ENCODE assay signal across 8 mouse cellular contexts in the genomic region with DNA sequence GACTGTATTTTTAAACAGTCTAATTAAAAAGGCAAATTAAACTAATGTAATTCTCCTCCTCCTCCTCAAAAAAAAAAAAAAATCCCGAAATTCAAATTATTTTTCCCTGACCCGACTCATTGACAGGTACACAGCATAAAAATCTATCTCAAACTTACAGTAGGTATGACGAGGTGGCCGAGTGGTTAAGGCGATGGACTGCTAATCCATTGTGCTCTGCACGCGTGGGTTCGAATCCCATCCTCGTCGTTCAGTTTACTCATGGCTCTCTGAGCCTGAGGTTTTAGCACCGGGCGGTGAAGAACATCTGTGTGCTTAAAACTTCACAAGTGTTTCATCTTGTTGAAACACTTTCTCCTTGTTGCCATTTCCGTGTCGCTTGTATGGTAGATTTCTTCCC. TPM values are rescaled to one million over a fixed set of nuclear protein-coding genes. Genes with fewer than 3 reads are reported as not detected.
DNase-seq lines count a peak whose midpoint lies in the region; ATAC-seq and TF ChIP-seq lines count a peak whose summit lies in the region.

No protein-coding gene starts in this region.

- no peak overlapping the region for H3K27ac ChIP-seq in CH12.LX (ENCODE audit: insufficient read depth, low read depth)
- no peak overlapping the region for H3K27ac ChIP-seq in forebrain, embryonic 15.5 days (replicated peaks)
- no peak overlapping the region for H3K27ac ChIP-seq in hindbrain, embryonic 10.5 days
- H3K27ac ChIP-seq in lung, embryonic 15.5 days: no peak overlapping the region

- TF ChIP-seq RAD21 in CH12.LX (IDR thresholded peaks at IDR 0.05; ENCODE audit: low read depth, low read length): no peak

- no peak for TF ChIP-seq POLR2A in CH12.LX (IDR thresholded peaks at IDR 0.05; ENCODE audit: low read depth, low read length)

- H3K27me3 ChIP-seq in CH12.LX (replicated peaks): no peaks in the 10 kb centered on the region
- H3K27me3 ChIP-seq in forebrain, embryonic 15.5 days: no peaks in the 10 kb centered on the region
- H3K27me3 ChIP-seq in hindbrain, embryonic 10.5 days (ENCODE audit: insufficient read depth, poor library complexity, severe bottlenecking): no peaks in the 10 kb centered on the region
- no peaks in the 10 kb centered on the region for H3K27me3 ChIP-seq in lung, embryonic 15.5 days

- H3K9ac ChIP-seq in CH12.LX (ENCODE audit: insufficient read depth, low read depth): peak overlapping the region; percentile 19; the same call in 1 of the 2 replicates
- H3K9ac ChIP-seq in forebrain, embryonic 15.5 days (replicated peaks): no peak overlapping the region
- H3K9ac ChIP-seq in lung, embryonic 15.5 days: no peak overlapping the region

- no peaks in the 10 kb centered on the region for H3K36me3 ChIP-seq in CH12.LX (replicated peaks in 1 of 2; ENCODE audit: control insufficient read depth in 1 of 2, insufficient read depth in 1 of 2, low read length in 1 of 2)
- H3K36me3 ChIP-seq in forebrain, embryonic 15.5 days: no peaks in the 10 kb centered on the region
- H3K36me3 ChIP-seq in hindbrain, embryonic 10.5 days: no peaks in the 10 kb centered on the region
- H3K36me3 ChIP-seq in lung, embryonic 15.5 days: no peaks in the 10 kb centered on the region

- H3K79me2 ChIP-seq in CH12.LX (replicated peaks; ENCODE audit: control insufficient read depth, extremely low read depth, insufficient read depth, poor library complexity, severe bottlenecking): no peaks in the 10 kb centered on the region

- dilution Hi-C loops in CH12.LX (cut with MboI; ENCODE audit: extremely low pct_ligation_motif_present, extremely low pct_unique_long_range_greater_than_20kb, low sequenced_read_pairs): no loop called here

- no peak for ATAC-seq in forebrain, embryonic 15.5 days (replicated peaks)
- ATAC-seq in lung, embryonic 15.5 days (ENCODE audit: borderline replicate concordance, extremely low read depth, low FRiP score, low TSS enrichment): no peak

- TF ChIP-seq CTCF in CH12.LX (conservative IDR thresholded peaks at IDR 0.05 in 1 of 2, IDR thresholded peaks at IDR 0.05 in 1 of 2; ENCODE audit: low read depth in 2 of 2, low read length in 2 of 2): no peak

- H3K9me3 ChIP-seq in CH12.LX (replicated peaks; ENCODE audit: low read length): no peaks in the 10 kb centered on the region
- H3K9me3 ChIP-seq in forebrain, embryonic 15.5 days: no peaks in the 10 kb centered on the region
- H3K9me3 ChIP-seq in hindbrain, embryonic 10.5 days: no peaks in the 10 kb centered on the region
- H3K9me3 ChIP-seq in lung, embryonic 15.5 days: no peaks in the 10 kb centered on the region

- 1% methylated on average over 14 of the region's 14 CpGs for WGBS in forebrain, embryonic 15.5 days
- under 1% methylated on average over 14 of the region's 14 CpGs for WGBS in hindbrain, embryonic 10.5 days
- WGBS in lung, embryonic 15.5 days: under 1% methylated on average over 14 of the region's 14 CpGs

- no peak for TF ChIP-seq EP300 in CH12.LX (IDR thresholded peaks at IDR 0.05; ENCODE audit: low read length)

- DNase-seq in CH12.LX (ENCODE audit: extremely low read depth): peak; percentile 85
- DNase-seq in adrenal gland, postnatal 36 days: peak; percentile 81 to 84
- peak; percentile 79 for DNase-seq in hindbrain, embryonic 10.5 days (ENCODE audit: low spot score)
- peak; percentile 57 for DNase-seq in layer of hippocampus, adult 9-10 months (ENCODE audit: low spot score)
- peak; percentile 87 to 92 for DNase-seq in right cerebral cortex, adult 2 months (ENCODE audit: low spot score in 2 of 2)
- peak; percentile 54 to 70 for DNase-seq in urinary bladder, postnatal 36 days (ENCODE audit: low spot score in 2 of 2)

- H3K4me2 ChIP-seq in CH12.LX (ENCODE audit: insufficient read depth, low read depth, poor library complexity, severe bottlenecking): peak overlapping the region; percentile 71
- peak overlapping the region; percentile 14; the same call in 1 of the 2 replicates for H3K4me2 ChIP-seq in forebrain, embryonic 15.5 days (replicated peaks)
- H3K4me2 ChIP-seq in lung, embryonic 15.5 days: peak overlapping the region; percentile 36

- peak overlapping the region in 2 of 3 experiments; percentile 26 to 35 for H3K4me3 ChIP-seq in CH12.LX (replicated peaks in 1 of 3; ENCODE audit: low read depth in 2 of 3, low read length in 2 of 3, poor library complexity in 1 of 3)
- H3K4me3 ChIP-seq in forebrain, embryonic 15.5 days: 0 out of 2 replicates have a peak overlapping the region, but pooled peaks have one; percentile 5
- H3K4me3 ChIP-seq in hindbrain, embryonic 10.5 days: peak overlapping the region; percentile 28; the same call in 1 of the 2 replicates
- H3K4me3 ChIP-seq in lung, embryonic 15.5 days: peak overlapping the region; percentile 0; the same call in 1 of the 2 replicates

- peaks cover 0 to 41% of the 10 kb centered on the region in 2 experiments; a peak in 2 of 4 replicates for H3K4me1 ChIP-seq in CH12.LX (ENCODE audit: control insufficient read depth in 1 of 2, insufficient read depth in 2 of 2)
- peaks cover 17% of the 10 kb centered on the region for H3K4me1 ChIP-seq in forebrain, embryonic 15.5 days
- H3K4me1 ChIP-seq in hindbrain, embryonic 10.5 days (replicated peaks): peaks cover 9% of the 10 kb centered on the region; the same call in 1 of the 2 replicates
- H3K4me1 ChIP-seq in lung, embryonic 15.5 days: peaks cover 14% of the 10 kb centered on the region; the same call in 1 of the 2 replicates

- in situ Hi-C loops in CH12.LX (cut with MboI; ENCODE audit: low pct_ligation_motif_present, low pct_unique_long_range_greater_than_20kb, low sequenced_read_pairs): loop anchor here (5.0 to 25.0 kb wide), 3 partner anchors 89 to 1584 kb away; partner anchors contain the start of genes Hist1h2ah, Hist1h2bk and Zfp184

TF ChIP-seq in CH12.LX, 34 proteins besides CTCF, POLR2A, EP300 and RAD21 (continues in another document):
- TF ChIP-seq JUN (IDR thresholded peaks at IDR 0.05; ENCODE audit: insufficient read depth, low read depth, low read length): no peak
- TF ChIP-seq ELF1 (IDR thresholded peaks at IDR 0.05; ENCODE audit: low read depth, low read length): peak; percentile 98
- TF ChIP-seq CHD1 (IDR thresholded peaks at IDR 0.05; ENCODE audit: low read depth, low read length): no peak
- TF ChIP-seq JUND (conservative IDR thresholded peaks at IDR 0.05; ENCODE audit: low read depth, low read length): no peak
- peak; percentile 86 for TF ChIP-seq ZNF384 (IDR thresholded peaks at IDR 0.05; ENCODE audit: low read depth, low read length)
- peak; percentile 97 for TF ChIP-seq MAFK (IDR thresholded peaks at IDR 0.05; ENCODE audit: insufficient replicate concordance, low read length)
- TF ChIP-seq USF2 (conservative IDR thresholded peaks at IDR 0.05; ENCODE audit: low read depth, low read length): no peak
- TF ChIP-seq BHLHE40 (IDR thresholded peaks at IDR 0.05; ENCODE audit: low read depth, low read length): no peak
- TF ChIP-seq MAZ (IDR thresholded peaks at IDR 0.05; ENCODE audit: low read depth, low read length): no peak
- no peak for TF ChIP-seq IRF4 (IDR thresholded peaks at IDR 0.05; ENCODE audit: low read depth, low read length)
- no peak for TF ChIP-seq ZKSCAN1 (IDR thresholded peaks at IDR 0.05; ENCODE audit: borderline replicate concordance, low read depth, low read length)

RNA-seq across cellular contexts. Expression of gene Hist1h4h, which starts 9.1 kb away (rescaled TPM):
- total RNA-seq in CH12.LX (2012; rRNA removed) (4,350 and 4,957 TPM in 2 replicates), CH12.LX (2014; rRNA removed) (14.0 and 19.4 TPM in 2 replicates)
- 3.4 and 5.5 TPM in 2 replicates for polyA plus RNA-seq in CH12.LX (2012; ENCODE audit: insufficient read length, low read depth)
- 100 to 1,000 TPM; 443 to 473 TPM for total RNA-seq in adrenal gland, postnatal 36 days (2021)
- polyA plus RNA-seq in forebrain, embryonic 15.5 days (2015; fragmentation: Nextera tagmentation; extraction: Ambion mirVana): 4.9 and 6.0 TPM in 2 replicates
- 5.8 and 7.4 TPM in 2 replicates for polyA plus RNA-seq in hindbrain, embryonic 10.5 days (2016; fragmentation: Nextera tagmentation; extraction: Ambion mirVana)
- 6.9 and 8.1 TPM in 2 replicates for polyA plus RNA-seq in lung, embryonic 15.5 days (2015; fragmentation: Nextera tagmentation; extraction: Ambion mirVana)

RNA-seq across cellular contexts. Expression of gene Hist1h2af, which starts 12.0 kb away (rescaled TPM):
- 824 and 932 TPM in 2 replicates for total RNA-seq in CH12.LX (2012; rRNA removed)
- 45.2 and 57.1 TPM in 2 replicates for total RNA-seq in CH12.LX (2014; rRNA removed)
- polyA plus RNA-seq in CH12.LX (2012; ENCODE audit: insufficient read length, low read depth): 68.6 and 97.0 TPM in 2 replicates
- total RNA-seq in adrenal gland, postnatal 36 days (2021): 10 to 100 TPM; 49.7 to 55.2 TPM
- polyA plus RNA-seq in forebrain, embryonic 15.5 days (2015; fragmentation: Nextera tagmentation; extraction: Ambion mirVana): 2.8 and 6.7 TPM in 2 replicates
- 7.8 and 9.2 TPM in 2 replicates for polyA plus RNA-seq in hindbrain, embryonic 10.5 days (2016; fragmentation: Nextera tagmentation; extraction: Ambion mirVana)
- polyA plus RNA-seq in lung, embryonic 15.5 days (2015; fragmentation: Nextera tagmentation; extraction: Ambion mirVana): 6.2 and 8.4 TPM in 2 replicates

RNA-seq across cellular contexts. Expression of gene Hist1h3g, which starts 13.5 kb away (rescaled TPM):
- total RNA-seq in CH12.LX (2012; rRNA removed): 608 and 749 TPM in 2 replicates
- total RNA-seq in CH12.LX (2014; rRNA removed): 50.1 and 75.3 TPM in 2 replicates
- 3.4 and 3.6 TPM in 2 replicates for polyA plus RNA-seq in CH12.LX (2012; ENCODE audit: insufficient read length, low read depth)
- total RNA-seq in adrenal gland, postnatal 36 days (2021): 10 to 100 TPM; 13.9 to 17.7 TPM
- 2.7 and 3.4 TPM in 2 replicates for polyA plus RNA-seq in forebrain, embryonic 15.5 days (2015; fragmentation: Nextera tagmentation; extraction: Ambion mirVana)
- 3.3 and 6.0 TPM in 2 replicates for polyA plus RNA-seq in hindbrain, embryonic 10.5 days (2016; fragmentation: Nextera tagmentation; extraction: Ambion mirVana)
- 9.5 and 10.8 TPM in 2 replicates for polyA plus RNA-seq in lung, embryonic 15.5 days (2015; fragmentation: Nextera tagmentation; extraction: Ambion mirVana)

RNA-seq across cellular contexts. Expression of gene Hist1h2bh, which starts 21.5 kb away (rescaled TPM):
- total RNA-seq in CH12.LX (2012; rRNA removed) (261 and 290 TPM in 2 replicates), CH12.LX (2014; rRNA removed) (5.7 and 8.0 TPM in 2 replicates)
- 0.56 and 0.77 TPM in 2 replicates for polyA plus RNA-seq in CH12.LX (2012; ENCODE audit: insufficient read length, low read depth)
- 1 to 10 TPM; 4.2 to 4.7 TPM for total RNA-seq in adrenal gland, postnatal 36 days (2021)
- 0.37 and 0.59 TPM in 2 replicates for polyA plus RNA-seq in forebrain, embryonic 15.5 days (2015; fragmentation: Nextera tagmentation; extraction: Ambion mirVana)
- 0.51 and 1.1 TPM in 2 replicates for polyA plus RNA-seq in hindbrain, embryonic 10.5 days (2016; fragmentation: Nextera tagmentation; extraction: Ambion mirVana)
- 1.4 TPM in 2 replicates for polyA plus RNA-seq in lung, embryonic 15.5 days (2015; fragmentation: Nextera tagmentation; extraction: Ambion mirVana)

RNA-seq across cellular contexts. Expression of gene Hist1h3f, which starts 22.1 kb away (rescaled TPM):
- 553 and 608 TPM in 2 replicates for total RNA-seq in CH12.LX (2012; rRNA removed)
- total RNA-seq in CH12.LX (2014; rRNA removed): 5.1 and 8.0 TPM in 2 replicates
- polyA plus RNA-seq in CH12.LX (2012; ENCODE audit: insufficient read length, low read depth): 0.23 and 0.30 TPM in 2 replicates
- 10 to 100 TPM; 23.4 to 24.4 TPM for total RNA-seq in adrenal gland, postnatal 36 days (2021)
- polyA plus RNA-seq in forebrain, embryonic 15.5 days (2015; fragmentation: Nextera tagmentation; extraction: Ambion mirVana): 0.46 and 0.94 TPM in 2 replicates
- 0.92 and 1.1 TPM in 2 replicates for polyA plus RNA-seq in hindbrain, embryonic 10.5 days (2016; fragmentation: Nextera tagmentation; extraction: Ambion mirVana)
- polyA plus RNA-seq in lung, embryonic 15.5 days (2015; fragmentation: Nextera tagmentation; extraction: Ambion mirVana): 0.75 and 1.5 TPM in 2 replicates

Comparison
In these comparisons a context has a peak if more than half of its experiments do, and no peak if none do; other contexts are left out.
1. H3K4me2 ChIP-seq: peak in every context shown above with its lines; median percentile 71 in CH12.LX; 36 in lung, embryonic 15.5 days; 14 in forebrain, embryonic 15.5 days.